Mouse (Mus musculus): ENCODE results near the gene Krt7. TPM values are rescaled to one million over a fixed set of nuclear protein-coding genes. Genes with fewer than 3 reads are reported as not detected.

The Krt7 gene
- total RNA-seq, 2 experiments from 2014 or later, result 0.16 TPM; not detected in 1

DNA sequence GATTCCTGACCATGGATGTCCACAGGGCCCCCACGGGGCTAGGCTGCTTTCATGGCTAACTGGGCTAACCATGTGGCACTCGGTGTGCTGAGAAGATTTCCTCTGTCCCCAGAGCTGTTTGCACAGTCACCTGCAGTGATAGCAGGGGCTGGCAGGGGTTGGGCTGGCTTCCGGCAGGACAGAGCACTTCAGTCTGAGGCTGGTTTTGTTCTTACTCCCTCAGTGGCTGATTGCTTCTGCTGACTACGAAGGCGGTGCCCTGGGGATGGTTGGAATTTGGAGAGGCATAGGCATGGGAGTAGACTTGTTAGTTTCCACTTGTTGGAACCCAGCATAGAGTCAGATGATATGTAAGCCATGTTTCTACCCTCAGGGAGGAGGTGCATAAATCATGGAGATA lies 14.1 kb downstream of the Krt7 start:
- intact Hi-C loops (cut with DNase I), result loop anchor here (10.0 kb wide), 1 partner anchor 90 kb away; the partner anchor contains the start of gene Gm49425
- no peak for DNase-seq

DNA sequence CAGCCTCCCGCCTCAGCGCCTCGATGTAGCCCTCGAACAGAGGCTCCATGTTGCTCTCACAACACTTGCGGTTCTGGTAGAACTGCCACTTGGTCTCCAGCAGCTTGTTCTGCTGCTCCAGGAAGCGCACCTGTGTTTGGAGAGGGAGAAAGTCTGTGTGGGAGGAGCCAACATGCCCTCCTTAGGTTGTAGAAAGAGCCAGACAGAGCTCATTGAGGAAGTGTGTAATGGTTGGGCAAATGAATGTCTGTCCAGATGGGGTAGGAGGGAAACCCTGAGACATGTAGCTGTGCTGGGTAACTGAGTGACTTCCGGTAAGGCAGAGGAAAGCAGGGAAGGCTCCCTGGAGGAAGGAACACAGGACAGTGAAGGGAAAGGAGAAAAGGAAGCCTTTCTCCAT lies 25.8 kb downstream of the Krt7 start:
- no peak for DNase-seq
- intact Hi-C loops (cut with DNase I), result no loop called here

DNA sequence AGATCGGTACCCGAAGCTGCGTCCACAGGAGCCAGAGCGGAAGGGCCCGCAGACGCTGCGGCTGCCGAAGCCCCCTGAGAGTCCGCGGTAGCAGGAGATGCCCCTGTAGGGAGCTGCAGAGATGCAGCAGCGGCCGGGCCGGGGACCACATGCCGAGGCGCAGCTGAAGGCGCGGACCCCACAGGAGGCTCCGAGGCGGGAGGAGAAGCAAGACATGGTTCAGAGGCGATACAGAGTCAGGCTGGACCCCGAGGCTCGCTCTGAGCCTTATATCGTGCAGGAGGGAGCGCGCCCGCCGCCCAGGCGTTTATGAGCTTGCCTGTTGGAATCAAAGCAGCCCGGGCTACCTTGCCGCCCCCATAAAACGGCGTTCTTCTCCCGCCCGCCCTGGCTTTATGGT lies 27.7 kb downstream of the Krt7 start, which contains the start of gene Krt87:
TSS of gene Krt87 (minus strand) at position 250 of the 400 bp plus-strand sequence.
- DNase-seq, result no peak
- intact Hi-C loops (cut with DNase I), result no loop called here

DNA sequence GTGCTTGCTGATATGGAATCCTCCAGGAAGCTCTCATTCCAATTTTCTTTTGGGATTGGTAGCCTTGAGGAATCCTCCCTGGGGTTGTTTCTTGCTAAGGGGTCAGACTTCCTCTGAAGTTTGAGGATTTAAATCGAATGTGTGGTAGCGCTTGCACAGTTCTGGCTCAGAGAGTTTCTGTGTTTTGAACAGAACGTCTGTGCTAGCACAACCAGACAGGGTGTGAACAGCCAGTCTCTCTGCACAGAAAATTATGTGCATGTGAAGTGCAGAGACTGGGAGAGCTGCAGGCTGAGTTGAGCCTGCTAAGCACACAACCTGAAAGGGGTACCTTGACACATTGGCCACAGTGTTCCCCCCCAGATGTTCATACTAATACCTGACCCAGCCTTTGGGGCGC lies 30.0 kb downstream of the Krt7 start:
- intact Hi-C loops (cut with DNase I), result no loop called here
- DNase-seq, result no peak

DNA sequence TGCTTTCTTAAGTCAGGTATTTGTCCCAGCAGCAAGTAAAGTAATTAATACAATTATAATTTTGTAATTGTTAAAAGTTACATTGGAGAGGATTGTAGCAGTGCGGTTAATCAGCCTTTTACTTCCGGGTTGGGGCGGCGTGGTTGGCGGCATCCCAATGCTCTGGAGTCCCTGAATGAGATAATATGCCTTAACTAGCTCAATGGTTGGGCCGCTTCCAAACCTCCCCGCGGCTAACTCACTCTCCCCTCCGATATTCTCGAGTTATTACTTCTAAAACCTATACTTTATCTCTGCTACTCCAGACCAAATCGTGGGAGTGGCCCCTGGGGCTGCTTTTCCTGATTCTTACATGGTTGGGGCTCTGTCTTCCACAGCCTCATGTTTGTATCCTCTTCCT lies 35.7 kb downstream of the Krt7 start:
- intact Hi-C loops (cut with DNase I), result no loop called here

DNA sequence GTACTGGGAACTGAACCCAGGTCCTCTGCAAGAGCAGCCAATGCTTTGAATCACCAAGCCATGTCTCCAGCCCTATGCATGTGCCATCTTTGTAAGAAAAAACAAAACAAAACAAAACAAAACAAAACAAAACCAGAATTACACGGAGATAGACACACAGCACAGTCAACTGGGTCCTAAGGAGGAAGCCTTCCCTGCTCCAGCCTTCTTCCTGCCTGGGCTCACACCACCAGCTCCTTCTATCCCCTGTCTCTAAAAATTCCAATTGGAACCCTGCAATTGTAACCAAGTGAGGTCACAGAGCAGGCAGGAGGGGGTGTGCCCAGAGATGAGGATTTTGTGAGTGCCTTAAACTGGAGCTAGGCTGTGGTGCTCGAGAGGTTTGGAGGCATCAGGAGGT lies 36.6 kb downstream of the Krt7 start, which contains the start of gene Krt88:
TSS of gene Krt88 (plus strand) at position 301 of the 400 bp plus-strand sequence.
- intact Hi-C loops (cut with DNase I), result no loop called here

More for the DNA sequence above, 35.7 kb downstream of the Krt7 start:
- DNase-seq, result peak; percentile 16

DNA sequence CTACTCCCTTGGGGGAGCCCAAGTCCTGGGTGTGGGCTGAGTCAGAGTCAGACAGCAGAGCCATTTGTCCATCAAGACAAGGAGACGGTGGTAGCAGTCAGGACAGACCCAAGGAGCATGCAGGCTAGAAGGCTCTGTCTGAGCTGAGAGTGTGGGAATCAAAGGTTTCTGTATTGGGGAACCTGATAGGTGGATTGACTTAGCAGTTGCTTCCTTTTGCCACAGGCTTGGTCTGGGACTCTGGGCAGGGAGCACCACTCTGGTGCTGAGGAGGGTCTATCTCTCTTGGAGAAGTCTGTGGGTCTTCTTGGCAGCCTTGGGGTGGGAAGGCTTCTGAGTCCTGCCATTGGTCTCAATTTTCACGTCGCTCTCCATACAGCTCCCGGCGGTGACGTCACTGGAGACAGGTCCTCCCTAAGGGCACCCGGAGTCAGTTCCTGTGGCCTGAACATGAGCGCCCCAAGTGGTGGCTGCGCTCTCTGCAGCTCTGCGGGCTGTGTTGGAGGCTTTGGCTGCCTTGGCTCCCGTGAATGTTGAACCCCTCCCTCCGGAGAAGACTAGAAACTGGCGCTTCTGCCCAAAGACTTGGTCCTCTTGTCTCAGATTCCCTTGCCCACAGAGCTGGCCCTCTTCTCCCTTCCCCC lies 42.4 kb downstream of the Krt7 start:
- peak; percentile 86 for DNase-seq
- intact Hi-C loops (cut with DNase I), result no loop called here

More for the DNA sequence above, 36.6 kb downstream of the Krt7 start, which contains the start of gene Krt88:
- no peak for DNase-seq

DNA sequence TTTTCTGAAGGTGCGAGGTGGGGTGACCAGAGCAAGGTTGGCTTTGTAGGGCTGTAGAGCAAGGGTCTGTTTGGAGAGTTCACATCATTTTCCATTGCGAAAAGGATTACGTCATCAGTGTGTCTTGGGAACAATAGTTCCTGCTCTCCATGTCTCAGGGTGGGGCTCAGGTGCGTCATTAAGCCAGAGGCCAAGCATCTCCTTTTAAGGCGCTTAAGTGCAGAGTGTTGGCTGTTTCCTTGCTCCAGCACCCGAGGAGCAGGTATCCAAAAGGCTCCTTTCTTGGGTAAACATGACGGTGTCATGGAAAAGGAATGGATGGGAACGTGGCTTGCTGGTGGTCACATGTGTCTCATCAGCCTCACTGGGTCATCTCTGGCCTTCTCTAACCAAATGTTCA lies 43.9 kb downstream of the Krt7 start:
- intact Hi-C loops (cut with DNase I), result no loop called here
- no peak for DNase-seq

DNA sequence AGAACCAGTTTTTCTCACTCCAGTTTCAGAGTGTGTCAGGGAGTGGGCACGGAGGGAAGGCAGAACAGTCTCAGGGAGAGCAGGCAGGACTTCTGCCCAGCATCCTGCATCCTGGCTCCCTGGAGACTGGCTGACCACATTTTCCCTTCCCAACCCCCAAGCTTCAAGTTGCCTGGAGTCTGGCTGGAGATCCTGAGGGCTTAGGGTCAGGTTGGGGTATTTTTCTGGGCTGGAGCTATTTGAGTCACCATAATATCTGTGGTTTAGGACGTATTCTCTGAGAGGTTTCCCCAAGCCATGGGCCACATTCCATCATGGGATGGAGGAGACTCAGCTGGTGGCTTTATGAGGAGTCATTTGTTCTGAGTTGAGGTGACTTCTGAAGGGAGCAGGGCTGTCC lies 44.4 kb downstream of the Krt7 start:
- intact Hi-C loops (cut with DNase I), result no loop called here
- no peak for DNase-seq

DNA sequence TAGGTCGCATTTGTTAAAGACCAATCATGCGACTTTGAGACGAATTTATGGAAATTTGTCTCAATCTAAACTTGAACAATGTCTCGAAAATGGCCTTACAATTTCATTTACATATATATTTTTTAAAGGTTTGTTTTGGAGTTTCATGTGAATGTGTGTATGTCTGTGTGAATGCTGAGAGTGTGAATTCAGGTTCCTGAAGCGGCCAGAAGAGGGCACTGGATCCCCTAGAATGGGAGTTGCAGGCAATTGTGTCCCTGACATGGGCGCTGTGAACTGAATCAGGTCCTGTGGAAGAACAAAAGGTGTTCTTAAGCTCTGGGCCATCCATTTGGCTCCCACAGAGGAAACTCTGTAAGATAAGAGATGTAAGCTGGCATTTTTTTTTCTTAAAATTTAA lies 45.0 kb downstream of the Krt7 start:
- no peak for DNase-seq
- intact Hi-C loops (cut with DNase I), result no loop called here

DNA sequence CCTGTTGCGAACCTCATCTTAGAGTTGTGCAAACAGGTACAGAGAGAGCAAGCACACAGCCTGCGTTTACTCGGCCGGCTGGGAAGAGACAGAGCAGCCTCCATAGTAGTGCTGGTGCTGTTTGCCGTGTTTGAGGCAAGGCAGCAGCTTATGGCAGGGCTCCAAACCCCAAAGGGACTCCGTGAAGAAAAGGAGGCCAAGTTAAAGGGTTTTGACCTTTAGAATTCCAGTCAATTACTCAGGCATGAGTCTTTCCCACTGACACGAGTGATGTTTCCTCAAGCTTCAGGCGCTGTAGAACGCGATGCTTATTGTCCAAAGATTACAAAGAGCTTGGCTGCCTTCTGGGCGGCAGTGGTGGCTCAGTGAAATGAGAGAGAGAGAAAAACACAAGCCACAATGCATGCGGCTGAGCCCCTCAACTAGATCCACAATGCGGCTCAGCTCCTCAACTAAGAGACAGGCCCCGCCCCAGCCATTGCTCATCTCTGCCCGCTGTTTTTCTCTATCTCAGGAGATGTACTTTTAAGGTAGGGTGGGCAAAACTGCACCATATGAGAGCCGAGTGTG lies 47.6 kb downstream of the Krt7 start:
- DNase-seq, result no peak
- intact Hi-C loops (cut with DNase I), result no loop called here

DNA sequence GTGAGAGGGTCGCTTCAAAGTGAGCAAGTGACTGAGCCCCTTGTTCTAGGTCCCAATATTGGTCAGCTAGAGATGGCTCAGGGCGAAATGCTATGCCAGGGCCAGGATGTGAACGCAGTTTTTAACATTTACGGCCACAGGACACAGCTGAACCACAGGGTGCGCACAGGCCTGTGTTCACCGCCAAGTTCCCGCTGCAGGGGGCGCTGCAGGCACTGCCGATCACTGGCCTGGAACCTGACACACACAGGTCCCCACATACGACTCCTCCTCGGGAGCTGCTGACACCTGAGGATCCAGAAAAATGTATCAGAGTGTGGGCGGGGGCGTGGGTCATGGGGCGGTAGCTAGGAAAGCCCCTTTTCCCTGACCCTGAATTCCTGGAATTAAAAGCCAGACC lies 48.4 kb downstream of the Krt7 start:
- DNase-seq, result no peak
- intact Hi-C loops (cut with DNase I), result no loop called here

DNA sequence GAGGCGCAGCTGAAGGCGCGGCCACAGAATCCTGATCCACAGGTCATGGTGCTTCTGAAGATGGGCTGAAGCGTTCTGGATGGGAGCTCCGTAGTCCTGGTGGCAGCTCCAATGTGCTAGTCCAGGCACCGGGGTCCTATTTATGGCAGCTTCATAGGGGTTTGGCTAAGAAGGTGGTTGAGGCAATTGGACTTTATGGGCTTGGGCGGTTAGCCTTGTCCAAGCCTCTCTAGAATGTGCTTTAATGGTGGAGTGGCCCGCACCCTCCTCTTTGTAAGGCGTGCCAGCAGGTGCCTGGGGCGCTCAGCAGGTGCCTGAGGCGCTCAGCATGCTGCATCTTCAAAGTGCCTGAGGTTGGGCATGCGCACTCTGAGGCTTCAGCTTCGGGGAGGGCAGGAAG lies 52.8 kb downstream of the Krt7 start, which contains the start of gene Krt81:
TSS of gene Krt81 (minus strand) at position 101 of the 400 bp plus-strand sequence.
- DNase-seq, result no peak
- intact Hi-C loops (cut with DNase I), result no loop called here

DNA sequence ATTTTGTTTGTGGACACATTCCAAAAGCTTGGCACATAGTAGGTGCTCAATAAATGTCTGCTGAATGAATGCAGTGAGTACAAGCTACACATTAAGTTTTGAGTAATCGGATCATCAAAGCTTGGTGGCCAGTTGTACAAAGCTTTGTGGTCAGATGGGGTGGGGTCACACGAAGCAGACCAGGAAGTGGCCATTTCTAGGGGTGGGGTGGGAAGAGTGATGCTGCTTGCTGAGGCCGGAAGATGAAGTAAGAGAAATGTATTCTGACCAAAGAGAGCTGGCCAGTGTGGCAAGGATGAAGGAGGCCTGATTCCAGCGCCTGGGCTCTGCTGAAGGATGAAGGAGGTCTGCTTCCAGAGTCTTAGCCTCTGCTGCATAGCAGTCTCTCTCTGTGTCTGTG lies 58.2 kb downstream of the Krt7 start:
- intact Hi-C loops (cut with DNase I), result no loop called here
- DNase-seq, result no peak

DNA sequence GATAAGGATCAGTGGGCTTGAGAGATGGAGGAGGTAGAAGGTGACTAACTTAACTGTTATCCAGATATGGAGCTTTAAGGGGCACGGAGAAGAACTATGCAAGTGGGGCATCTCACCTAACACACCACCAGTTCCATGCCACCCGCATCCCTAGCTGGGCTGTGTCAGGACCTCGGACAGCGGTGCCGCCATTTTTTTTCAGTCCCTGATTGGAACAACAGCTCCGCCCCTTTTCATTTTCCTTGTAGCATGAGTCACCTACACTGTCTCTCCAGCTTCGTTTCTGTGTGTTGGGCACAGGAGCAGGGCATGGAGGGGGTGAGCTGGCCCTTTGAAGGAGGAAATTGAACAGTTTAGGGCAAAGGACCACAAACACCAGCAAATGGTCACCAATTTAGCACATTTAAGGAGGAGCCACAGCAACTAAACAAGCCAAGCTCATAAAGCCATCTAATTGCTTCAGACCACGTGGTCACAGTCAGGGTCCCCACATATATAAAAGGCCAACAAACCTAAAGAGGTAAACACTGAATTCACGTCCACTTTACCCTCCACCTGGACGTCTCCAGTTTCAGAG lies 62.2 kb downstream of the Krt7 start, which contains the start of gene Krt86:
TSS of gene Krt86 (plus strand) at position 527 of the 577 bp plus-strand sequence.
- intact Hi-C loops (cut with DNase I), result no loop called here
- no peak for DNase-seq

DNA sequence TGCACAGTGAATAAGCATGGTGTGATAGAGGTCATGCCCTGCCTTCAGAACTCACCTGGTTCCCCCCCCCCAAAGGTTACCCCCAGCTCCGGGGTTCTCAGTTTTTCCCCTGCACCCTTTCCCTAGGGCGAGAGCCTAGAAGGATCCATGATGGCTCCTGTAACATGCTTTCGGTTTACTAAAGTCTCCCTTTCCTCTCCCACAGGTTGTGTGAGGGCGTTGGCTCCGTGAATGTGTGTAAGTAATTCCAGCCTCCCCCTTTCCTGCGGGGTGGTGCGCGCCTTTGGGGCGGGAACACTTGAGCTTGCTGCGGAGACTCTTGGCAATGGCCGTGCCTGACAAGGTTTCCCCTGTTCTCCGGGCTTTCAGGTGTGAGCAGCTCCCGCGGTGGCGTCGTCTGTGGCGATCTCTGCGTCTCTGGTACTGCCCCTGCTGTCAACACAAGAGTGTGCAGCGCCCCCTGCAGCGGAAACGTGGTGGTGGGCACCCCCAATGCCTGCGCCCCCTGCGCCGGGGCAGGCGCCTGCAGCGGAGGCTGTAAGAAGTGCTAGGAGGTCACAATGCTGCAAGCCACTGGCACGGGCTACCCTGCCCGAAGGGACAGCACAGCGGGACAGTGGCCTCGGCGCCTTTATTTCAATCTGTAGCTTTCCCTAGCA lies 68.3 kb downstream of the Krt7 start:
- intact Hi-C loops (cut with DNase I), result no loop called here
- peak; percentile 70 for DNase-seq

DNA sequence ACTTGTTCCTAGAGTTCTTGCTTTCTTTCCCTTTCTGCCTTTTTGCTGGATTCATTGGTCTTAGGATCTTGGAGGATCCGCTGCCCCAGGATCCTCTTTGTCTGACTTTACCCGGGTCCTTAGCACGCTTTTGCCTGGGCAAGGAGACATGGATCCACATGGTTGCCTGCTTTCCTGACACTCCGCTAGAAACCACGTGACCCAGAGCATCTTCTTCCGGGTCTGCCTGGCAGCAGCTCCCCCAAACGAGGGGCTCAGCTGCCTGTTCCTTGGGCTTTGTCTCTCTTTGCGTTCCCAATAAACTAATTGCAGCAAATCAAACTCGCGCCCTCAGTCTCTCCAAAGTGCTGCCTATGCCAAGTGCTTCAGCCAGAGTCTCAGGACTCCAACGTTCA lies 68.8 kb downstream of the Krt7 start:
- no peak for DNase-seq
- intact Hi-C loops (cut with DNase I), result no loop called here

Data from left cerebral cortex, postnatal 4 days (tissue).